Mouse (Mus musculus) layer of hippocampus, postnatal 14 days (tissue): ENCODE measurements around the gene Tgif2. TPM values are rescaled to one million over a fixed set of nuclear protein-coding genes. Genes with fewer than 3 reads are reported as not detected.
"Not testable (repeated sequence)": the region's sequence is repeated elsewhere in the genome, so short reads cannot be mapped to it uniquely, and the experiment has no call there.

ENCODE experiments used
- DNase-seq, 2 experiments: peaks; one replicate each; pipeline ENCODE4 v3.0.0; 2021 to 2022; ENCODE audit warnings: low spot score in 2 of 2, mixed read lengths in 1 of 2
- long read RNA-seq, 2 experiments: library from polyadenylated mRNA; stranded (forward); transcript quantifications; one replicate each; pipeline ENCODE4 v2.0.0; 2021
- total RNA-seq, 2 experiments: library from RNA; stranded (reverse); gene quantifications; 2 replicates each; pipeline ENCODE4 v1.2.3; 2021

Gene Tgif2
- 1 to 10 TPM; 2.7 to 3.0 TPM for total RNA-seq
- long read RNA-seq, experiment 1 = 0 reads
- long read RNA-seq, experiment 2, partial matches to known transcripts = 0 of 8 reads
- long read RNA-seq, experiment 2, other reads (novel, unspliced or antisense) = 5 of 8 reads

DNA sequence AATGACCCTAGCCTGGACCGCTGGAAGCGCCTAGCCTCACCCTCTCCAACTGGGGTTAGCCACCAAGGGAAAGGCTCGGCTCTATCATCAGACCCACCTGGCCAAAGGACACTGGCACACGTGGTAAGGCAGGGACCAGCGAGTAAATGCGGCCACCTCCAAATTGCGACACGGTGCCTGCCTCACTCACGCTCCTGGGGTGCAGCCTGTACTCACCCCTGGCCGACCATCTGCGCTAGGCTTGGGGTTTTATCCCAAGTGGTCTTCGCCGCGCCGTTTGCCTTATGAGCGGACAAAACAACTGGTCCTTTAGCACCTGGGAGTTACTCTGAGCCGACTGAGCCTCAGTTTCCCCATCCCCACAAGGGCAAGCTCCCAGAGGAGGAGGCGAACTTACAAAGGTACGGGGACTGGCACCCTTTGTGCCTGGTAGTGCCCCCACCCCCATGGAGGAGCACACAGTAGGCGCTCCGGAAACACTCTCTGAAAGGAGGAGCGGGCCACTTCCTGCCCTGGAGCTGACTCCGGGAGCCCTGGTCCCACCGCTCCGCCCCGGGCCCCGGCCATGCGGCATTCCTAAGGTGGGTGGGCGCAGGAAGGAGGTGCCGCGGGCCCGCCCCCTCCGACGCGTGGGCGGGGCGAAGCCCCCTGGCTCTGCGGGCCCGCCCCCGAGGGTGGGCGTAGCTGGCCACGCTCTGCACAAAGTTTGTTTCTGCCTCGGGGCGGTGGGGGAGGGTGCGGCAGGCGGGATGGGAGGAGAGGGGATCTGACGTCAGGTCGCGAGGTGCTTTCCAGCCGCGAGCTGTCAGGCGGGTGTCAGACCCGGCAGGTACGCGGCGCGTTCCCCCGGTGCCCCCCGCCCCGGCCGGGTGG lies at the start of gene Tgif2:
TSS of gene Tgif2 (plus strand) at position 689 of the 873 bp plus-strand sequence.
- peak in 1 of 2 experiments; percentile 29 for DNase-seq

DNA sequence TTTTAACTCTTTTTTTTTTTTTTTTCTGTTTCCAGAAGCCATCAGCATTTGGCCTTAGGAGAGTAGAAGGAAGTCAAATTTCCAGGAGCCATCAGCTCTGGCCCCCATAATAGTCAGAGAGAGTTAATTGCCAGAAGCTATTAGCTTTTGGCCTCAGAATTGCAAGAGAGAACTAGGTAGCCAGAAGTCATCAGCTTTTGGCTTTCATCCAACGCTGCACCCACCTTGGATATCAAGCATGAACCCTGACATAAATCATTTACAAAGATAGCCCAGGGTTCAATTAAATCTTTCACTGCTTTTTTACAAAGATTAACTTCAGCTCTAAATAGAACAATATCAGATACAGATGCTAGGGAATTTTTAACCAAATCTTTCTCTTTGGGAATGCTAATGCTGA lies 41.3 kb upstream of the Tgif2 start:
- DNase-seq = no peak

DNA sequence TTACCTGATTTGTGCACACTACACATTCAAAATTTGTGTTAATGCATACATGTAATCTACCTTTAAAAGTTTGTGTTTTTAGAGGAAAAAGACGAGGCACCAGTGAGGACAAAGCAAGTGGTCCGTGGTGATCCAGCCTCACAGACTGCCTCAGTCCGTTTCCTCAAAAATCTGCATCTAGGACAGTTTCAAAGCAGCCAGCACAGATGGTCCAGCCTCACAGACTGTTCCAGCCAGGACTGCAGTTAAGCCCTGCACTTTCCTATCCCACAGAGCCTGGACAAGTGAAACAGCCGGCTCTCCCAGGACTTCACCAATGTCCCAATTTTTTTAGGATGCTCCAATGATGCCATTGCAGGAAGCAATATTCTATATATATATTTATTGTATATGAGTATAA lies 38.8 kb upstream of the Tgif2 start:
- DNase-seq = no peak

DNA sequence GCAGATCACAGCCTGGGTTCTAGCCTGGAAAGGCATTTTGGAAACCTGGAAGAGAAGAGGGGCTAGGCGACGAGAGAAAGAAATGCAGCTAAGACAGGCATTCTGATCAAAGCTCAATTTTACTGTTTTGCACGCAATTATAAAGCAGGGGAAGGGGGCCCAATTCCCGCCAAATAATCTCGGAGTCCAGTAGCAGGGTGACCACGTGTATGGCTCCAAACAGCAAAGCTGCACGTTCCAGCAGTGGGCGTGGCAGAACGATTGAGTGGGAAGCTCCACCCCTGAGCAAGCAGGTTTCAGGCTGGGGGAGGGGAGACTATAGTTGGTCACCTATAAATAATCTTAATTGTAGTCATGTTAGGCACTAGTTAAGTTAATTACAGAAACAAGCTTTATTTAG lies 37.7 kb upstream of the Tgif2 start:
- DNase-seq = not testable (repeated sequence)

DNA sequence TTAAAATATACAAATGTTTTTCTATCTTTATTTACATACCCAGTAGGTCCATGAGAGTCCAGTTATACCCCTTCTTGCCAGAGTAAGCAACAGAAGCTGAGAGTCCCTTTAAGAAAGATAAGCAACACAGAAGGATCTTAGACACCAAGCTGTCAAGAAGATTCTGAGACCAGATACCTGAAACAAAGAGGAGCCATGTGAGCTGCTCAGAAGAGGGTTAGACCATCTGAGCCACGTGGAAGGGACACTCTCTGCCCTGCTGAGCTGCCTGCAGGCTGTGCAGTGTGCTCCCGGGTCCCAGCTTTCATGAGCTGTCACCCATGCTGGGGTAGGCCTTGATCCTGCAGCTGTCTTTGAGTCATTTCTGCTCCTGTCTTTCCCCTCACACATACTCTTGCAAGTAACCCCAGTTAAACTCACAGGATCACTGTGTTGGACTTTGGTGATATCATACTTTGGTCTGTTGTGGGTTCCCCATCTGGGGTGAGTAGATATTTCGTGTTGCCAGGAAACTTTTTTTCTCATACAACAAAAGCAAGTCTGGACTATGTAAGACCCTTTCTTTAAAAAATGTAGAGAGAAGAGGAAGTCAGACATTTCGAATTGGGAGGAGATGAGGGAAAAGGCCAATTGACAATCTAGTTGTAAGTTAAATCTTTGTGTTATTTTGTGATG lies 36.0 kb upstream of the Tgif2 start:
- no peak for DNase-seq

- no peak for DNase-seq
Measured at GRCm38 (mm10) chr2:156804589-156804988, 35.2 kb upstream of the Tgif2 start.

DNA sequence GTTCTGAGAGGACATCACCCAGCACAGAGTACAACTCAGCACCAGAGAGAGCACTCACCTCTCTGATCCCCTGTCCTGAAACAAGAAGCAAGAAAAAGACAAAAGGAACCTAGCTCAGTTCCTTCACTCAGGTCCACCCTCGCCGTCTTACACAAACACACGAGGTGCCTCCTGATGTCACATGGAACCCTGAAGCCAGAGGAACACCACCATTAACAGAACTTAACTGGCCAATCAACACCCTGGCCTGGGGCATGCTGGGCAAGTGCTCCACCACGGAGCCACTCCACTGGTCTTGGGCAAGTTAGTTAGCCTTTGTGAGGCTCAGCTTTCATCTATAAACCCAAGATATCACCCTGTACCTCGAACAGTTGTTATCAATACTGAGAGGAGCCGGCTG lies 32.9 kb upstream of the Tgif2 start:
- DNase-seq = no peak

DNA sequence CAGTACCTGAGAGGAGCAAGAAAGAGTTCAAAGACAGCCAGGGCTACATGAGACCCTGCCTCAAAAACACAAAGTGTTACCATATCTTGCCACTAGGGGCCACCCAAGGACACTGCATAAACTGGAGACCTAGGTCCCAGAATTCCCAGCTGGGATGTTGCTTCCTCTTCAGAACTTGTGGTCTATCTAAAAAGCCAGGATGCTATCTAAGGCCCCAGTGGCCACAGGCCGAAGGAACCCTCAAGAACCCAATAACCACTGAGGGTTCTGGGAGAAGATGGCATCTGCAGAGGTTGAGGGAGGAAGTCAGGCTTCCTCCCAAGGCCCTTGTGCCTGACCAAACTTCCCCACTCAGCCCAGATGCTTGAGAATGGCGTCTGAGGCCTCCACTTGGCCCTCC lies 30.2 kb upstream of the Tgif2 start:
- DNase-seq = peak; percentile 62 to 77

DNA sequence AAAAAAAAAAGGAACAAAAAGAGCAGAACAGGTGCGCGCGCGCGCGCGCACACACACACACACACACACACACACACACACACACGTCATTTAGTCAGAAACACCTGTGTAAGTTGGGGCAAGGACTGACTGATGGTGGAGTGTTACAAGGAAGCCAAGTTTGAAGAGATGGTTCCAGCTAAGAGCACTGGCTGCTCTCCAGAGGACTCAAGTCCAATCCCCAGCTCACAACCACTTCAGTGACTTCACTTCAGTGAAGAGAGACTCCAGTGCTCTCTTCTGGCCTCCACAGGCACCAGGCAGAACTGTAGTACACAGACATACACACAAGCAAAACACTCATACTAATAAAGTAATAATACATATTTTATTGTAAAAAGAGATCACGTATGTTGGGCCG lies 29.1 kb upstream of the Tgif2 start:
- no peak for DNase-seq

DNA sequence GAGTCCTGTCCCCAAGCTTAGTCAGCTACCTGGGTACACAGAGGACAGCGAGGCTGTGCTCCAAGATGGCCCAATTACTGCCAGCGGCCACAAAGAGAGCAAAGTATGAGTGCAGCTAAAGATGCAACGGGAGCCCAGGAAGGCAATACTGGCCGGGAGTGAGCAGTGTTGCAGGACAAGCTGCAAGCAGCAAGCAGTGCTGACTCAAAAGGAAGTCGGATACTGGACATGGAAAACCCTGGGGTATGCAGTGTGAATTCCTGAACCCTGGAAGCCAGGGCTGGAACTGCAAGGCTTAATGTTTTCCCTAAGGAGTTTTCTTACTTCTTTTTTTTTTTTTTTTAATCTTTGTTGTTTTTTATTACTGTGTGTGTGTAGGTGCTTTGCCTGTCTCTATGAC lies 28.3 kb upstream of the Tgif2 start:
- DNase-seq = no peak

DNA sequence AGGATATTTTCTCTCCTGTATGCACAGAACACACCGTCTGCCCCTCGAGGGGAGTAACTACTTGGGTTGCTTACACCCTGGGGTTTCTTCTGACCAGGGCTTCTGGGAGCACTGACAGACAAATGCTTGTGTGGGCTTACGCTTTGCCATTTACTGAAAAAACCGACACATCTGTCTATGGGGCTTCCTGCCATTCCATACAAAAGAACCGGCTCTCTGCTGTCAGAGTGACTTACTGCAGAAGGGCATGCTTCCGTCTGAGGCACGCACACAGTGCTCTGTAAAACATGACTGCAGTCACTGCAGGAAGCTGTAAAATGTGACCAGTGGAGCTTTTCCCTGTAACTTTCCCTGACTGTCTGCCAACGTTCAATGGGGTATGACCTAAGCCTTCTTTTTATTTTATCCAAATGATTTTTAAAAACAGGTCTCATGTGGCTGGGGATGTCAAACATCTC lies 25.4 kb upstream of the Tgif2 start:
- DNase-seq = no peak

GRCm38 (mm10) chr2:156814893-156815292 lies 24.9 kb upstream of the Tgif2 start:
- no peak for DNase-seq

DNA sequence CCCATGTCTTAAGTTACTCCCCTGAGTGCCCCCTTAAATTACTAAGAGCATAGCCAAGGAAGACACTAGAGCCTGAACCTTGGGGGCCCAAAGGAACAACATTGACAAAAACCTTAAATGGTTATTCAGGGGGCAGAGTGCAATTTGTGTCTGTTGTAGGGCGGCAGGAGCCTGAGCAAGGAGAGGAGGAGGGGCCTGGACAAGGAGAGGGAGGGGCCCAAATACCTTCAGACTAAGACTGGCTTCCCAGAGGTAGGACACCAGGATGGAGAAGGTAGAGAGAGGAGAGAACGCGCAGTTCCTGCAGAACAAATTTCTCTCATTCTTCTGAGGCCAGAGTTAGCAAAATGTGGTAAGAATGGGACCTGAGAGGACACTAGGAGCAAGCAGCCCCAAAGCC lies 24.4 kb upstream of the Tgif2 start:
- no peak for DNase-seq

GRCm38 (mm10) chr2:156816116-156816515 lies 23.7 kb upstream of the Tgif2 start:
- no peak for DNase-seq

- not testable (repeated sequence) for DNase-seq
Measured at GRCm38 (mm10) chr2:156825128-156825527, 14.7 kb upstream of the Tgif2 start.

GRCm38 (mm10) chr2:156834336-156834735 lies 5.5 kb upstream of the Tgif2 start:
- DNase-seq = no peak

DNA sequence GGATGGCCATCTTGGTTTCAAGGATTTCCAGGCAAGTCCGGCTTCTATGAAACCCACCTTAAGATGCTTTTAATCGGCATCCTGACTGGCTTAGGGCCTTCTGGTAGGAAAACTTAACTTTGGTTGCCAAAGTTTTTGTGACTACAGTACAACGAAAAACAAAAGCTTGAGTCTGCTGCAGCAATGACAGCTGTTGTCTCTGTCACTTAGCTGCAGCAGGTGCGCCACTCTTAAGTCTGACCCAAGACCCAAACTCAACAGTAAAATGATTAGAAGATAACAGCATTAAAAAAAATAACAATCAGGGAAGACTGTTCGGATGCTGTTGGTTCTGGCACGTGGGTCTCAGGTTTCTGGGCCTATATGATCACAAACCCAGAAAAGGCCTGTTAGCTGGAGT lies 968 bp upstream of the Tgif2 start:
- no peak for DNase-seq

DNA sequence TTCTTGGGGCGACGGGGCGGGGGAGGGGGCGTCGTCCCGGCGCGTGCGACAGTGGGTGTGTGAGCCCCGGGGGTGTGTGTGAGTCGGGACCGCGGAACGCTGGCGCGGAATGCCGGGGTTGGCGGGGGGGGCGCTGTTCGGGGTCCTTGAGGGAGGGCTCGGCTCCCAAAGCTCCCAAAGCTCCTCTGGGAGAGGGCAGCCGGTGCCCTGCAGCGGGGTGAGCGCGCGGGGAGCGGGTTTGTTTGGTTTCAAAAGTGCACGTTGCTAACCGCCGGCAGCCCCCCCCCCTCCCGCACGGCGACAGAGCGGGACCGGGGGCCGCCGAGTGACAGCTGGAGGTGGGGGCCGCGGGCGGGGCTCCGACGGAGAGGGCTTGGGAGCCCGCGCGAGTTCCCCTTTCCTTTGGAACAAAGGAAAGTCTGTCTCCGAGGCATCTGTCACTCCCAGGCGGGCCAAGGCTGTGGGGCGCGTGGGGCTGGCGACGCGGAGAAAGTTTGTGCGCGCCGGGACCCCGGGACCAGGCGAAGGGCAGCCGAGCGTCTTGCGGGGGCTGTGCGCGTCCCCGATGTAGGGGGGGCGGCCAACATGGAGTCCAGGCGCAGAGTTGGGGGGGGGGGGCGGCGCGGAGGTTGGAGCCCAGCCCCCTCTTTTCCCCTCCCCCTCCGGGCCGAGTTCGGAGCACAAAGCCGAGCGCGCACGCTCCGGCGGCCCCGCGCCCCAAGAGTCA lies 657 bp downstream of the Tgif2 start:
- DNase-seq = peak in 1 of 2 experiments; percentile 29

DNA sequence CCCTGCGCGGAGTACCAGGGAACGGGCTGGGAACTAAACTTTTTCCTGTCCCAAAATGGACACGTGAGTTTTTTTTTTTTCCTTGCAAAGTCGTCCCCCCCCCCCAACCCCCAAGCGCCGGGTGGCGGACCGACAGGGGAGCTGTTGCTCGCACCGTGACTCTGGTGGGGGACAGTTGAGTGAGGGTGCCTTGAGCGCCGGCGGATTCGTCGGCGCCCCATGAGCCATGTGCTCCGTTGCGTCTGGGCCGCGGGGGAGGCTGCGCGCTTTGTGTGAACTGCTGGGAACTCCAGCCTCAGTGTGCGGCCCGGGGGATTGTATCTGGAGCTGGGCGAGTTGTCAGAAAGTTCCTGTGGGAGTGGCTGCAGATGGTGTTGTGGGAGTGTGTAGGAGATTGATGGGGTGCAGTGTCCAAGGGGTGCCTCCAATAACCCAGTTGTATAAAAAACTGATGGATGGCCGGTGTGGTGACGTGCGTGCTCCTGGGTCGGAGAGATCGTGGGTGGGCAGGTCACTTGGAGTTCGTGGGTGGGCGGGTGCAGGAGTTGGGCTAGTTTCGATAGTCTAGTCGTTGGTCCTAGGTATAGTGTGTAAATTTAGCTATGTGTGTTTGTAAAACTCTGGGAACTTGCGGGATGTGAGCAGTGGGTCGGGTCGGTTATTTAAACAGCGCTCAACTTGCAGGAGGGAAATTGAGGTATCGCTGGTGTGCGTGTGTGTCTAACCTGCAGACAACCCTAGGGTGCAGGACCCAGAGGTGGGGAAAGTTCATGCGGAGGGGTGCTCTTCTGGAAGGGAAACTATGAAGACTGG lies 1.4 kb downstream of the Tgif2 start:
- DNase-seq = peak in 1 of 2 experiments; percentile 45

DNA sequence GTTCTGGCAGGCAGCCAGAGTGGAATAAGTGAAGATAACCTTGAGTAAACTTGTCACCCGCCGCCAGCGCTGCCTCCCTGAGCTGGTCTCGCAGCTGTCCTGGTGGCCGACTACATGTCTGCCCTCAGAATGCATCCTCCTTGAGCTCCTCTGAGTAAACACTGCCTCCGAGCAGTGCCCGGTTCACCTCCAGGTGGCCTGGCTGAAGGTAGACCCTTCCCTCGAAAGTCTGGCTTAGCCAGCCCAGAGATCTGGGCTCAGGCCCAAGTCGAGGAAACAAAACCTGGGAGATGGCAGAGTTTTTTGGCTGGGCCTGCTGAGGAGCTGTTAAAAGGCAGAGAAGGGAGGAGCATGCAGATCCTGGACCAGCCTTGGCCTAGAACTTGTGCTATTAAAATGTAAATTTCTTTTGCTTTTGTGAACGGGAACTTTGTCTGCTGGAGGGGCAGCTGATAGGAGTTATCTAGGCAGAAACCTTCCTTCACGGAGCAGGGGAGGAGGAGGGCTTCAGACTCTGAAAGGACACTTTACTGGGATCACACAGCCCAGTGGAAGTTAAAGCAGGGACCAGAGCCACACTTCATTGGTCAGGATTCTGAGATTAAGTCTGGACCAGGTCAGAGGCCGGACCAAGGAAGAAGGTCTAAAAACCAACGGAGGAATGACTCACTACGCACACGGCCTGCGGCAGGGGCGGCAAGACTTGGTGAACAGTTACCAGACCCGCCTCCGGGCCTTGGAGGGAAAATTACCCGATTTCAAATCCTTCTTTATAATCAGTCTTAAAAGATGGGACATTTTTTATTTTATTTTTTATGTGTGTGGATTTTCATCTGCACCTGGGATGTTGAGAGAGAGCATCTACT lies 2.3 kb downstream of the Tgif2 start:
- DNase-seq = peak in 1 of 2 experiments; percentile 55
